In the genomic region with DNA sequence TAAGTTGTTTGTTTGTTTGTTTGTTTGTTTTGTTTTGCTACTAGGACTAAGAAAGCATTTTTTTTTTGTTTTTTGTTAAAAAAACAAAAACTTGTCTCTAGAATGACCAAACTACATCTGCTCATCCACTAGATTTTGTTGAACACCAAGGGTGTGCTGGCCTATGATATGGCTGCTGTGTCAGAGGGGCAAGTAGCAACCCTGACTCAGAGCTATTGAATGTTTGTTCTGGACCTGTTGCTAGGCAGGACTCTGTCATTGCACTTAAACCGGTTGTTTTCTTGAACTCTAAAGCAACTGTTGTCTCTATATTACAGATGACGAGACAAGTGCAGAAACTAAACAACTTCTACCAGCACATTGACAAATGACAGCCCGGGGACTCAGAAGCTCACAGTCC, we compare ENCODE assay signal across 29 mouse cellular contexts. TPM values are rescaled to one million over a fixed set of nuclear protein-coding genes. Genes with fewer than 3 reads are reported as not detected.
"Had no signal": no experiment of that assay in that cellular context is flagged by ENCODE, and none has a peak within 500 bp of the region (broad histone marks: within the 10 kb centered on the region; RNA-seq: fewer than 3 reads in every experiment).

No protein-coding gene starts in this region.

- H3K36me3 ChIP-seq: liver, embryonic 15.5 days; lung, embryonic 15.5 days; midbrain, embryonic 13.5 days; midbrain, embryonic 15.5 days; neural tube, embryonic 12.5 days; stomach, embryonic 15.5 days had no signal

- H3K9me3 ChIP-seq: liver, embryonic 15.5 days; lung, embryonic 15.5 days; midbrain, embryonic 13.5 days; midbrain, embryonic 15.5 days; neural tube, embryonic 12.5 days; stomach, embryonic 15.5 days had no signal

- H3K4me2 ChIP-seq: liver, embryonic 15.5 days; lung, embryonic 15.5 days; midbrain, embryonic 11.5 days; midbrain, embryonic 13.5 days; midbrain, embryonic 15.5 days; neural tube, embryonic 12.5 days; stomach, embryonic 15.5 days had no signal

- DNase-seq: liver, postnatal 0 days; lung, adult 2 months; lung, postnatal 14 days; lung, postnatal 36 days; retina, postnatal 1 day; right cerebral cortex, adult 18-20 months; right cerebral cortex, postnatal 25 days; right cerebral cortex, postnatal 4 days; thymus, adult 2 months; thymus, postnatal 25 days; thymus, postnatal 4 days had no signal

- H3K9ac ChIP-seq: liver, embryonic 15.5 days; liver, postnatal 0 days; lung, embryonic 15.5 days; midbrain, embryonic 13.5 days; midbrain, embryonic 15.5 days; neural tube, embryonic 12.5 days; stomach, embryonic 15.5 days had no signal

- ATAC-seq: liver, postnatal 0 days; midbrain, embryonic 13.5 days; midbrain, embryonic 15.5 days had no signal

- H3K4me3 ChIP-seq: liver, embryonic 15.5 days; lung, embryonic 15.5 days; megakaryocyte, embryonic 14.5 days; midbrain, embryonic 13.5 days; midbrain, embryonic 15.5 days; neural tube, embryonic 12.5 days; stomach, embryonic 15.5 days had no signal

- H3K27me3 ChIP-seq: liver, embryonic 15.5 days; lung, embryonic 15.5 days; megakaryocyte, embryonic 14.5 days; midbrain, embryonic 13.5 days; midbrain, embryonic 15.5 days; neural tube, embryonic 12.5 days; stomach, embryonic 15.5 days had no signal

- H3K4me1 ChIP-seq: liver, embryonic 15.5 days; lung, embryonic 15.5 days; megakaryocyte, embryonic 14.5 days; midbrain, embryonic 13.5 days; midbrain, embryonic 15.5 days; neural tube, embryonic 12.5 days; stomach, embryonic 15.5 days had no signal

- H3K27ac ChIP-seq: liver, embryonic 15.5 days; lung, embryonic 15.5 days; macrophage; midbrain, embryonic 13.5 days; midbrain, embryonic 15.5 days; neural tube, embryonic 12.5 days; stomach, embryonic 15.5 days; stomach, postnatal 0 days had no signal

RNA-seq across cellular contexts. Expression of gene Bmp4, which starts 17.9 kb away (rescaled TPM):
- total RNA-seq: megakaryocyte progenitor cell, adult 5-6 weeks; monocyte, adult 5-6 weeks had no signal
- polyA plus RNA-seq: macrophage had no signal

RNA-seq across cellular contexts. Expression of gene Gm15217, which starts 29.1 kb away (rescaled TPM):
- total RNA-seq: megakaryocyte progenitor cell, adult 5-6 weeks; midbrain, postnatal 0 days; monocyte, adult 5-6 weeks had no signal
- polyA plus RNA-seq: liver, embryonic 15.5 days; liver, postnatal 0 days; macrophage; midbrain, embryonic 11.5 days; midbrain, embryonic 13.5 days; midbrain, embryonic 15.5 days; midbrain, postnatal 0 days; neural tube, embryonic 12.5 days; neural tube, embryonic 14.5 days; small intestine, adult 2 months; spleen, adult 2 months; testis, adult 2 months; thymus, adult 2 months; urinary bladder, adult 2 months had no signal
